Mouse (Mus musculus) spleen, postnatal 10 days (tissue): ENCODE results near the gene Ap3b1.
A peak's percentile ranks its signal among the peaks of the same experiment; 100 is the strongest.

Experiments
- DNase-seq, 2 experiments: peaks; one replicate each; pipeline ENCODE4 v3.0.0; 2021 to 2022; ENCODE audit warnings: low spot score in 2 of 2

The Ap3b1 gene

DNA sequence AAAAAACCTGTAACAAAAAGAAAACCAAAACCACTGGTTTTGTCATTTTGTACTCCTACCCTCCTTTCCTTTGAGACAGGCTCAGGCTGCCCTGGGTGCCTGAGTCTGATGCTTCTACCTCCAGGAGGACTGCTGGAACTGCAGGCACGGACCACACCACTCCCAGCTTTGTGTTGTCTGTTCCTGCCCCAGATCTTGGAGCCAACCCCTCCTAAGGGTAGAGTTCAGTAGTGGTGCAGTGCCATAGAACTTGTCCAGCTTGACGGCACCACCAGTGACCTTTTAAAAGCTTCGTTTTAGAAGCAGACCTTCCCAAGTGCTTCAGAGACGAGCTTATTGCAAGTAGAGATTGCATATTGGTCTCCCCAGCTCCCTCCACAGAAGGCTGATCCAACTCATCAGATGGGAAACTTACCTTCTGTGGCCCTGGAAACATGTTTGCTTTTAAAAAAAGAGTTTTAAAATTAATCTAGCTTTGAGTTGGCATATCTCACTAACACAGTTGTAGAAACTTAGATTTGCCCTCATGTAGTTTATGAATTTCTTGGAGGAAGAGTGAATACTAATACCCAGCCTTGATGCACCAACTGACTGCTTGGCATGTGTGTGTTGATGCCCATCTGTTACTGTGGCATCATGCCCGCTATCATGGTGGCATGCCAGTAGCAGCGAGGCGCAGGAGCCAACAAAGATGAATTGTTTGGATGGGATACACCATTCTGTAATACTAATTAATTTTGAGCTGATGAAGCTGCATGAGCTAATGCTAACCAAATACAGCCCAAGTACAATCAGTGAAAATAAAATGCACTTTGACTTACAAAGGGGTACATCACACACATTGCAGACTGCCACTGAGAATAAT lies 17.0 kb downstream of the Ap3b1 start:
- no peak for DNase-seq

DNA sequence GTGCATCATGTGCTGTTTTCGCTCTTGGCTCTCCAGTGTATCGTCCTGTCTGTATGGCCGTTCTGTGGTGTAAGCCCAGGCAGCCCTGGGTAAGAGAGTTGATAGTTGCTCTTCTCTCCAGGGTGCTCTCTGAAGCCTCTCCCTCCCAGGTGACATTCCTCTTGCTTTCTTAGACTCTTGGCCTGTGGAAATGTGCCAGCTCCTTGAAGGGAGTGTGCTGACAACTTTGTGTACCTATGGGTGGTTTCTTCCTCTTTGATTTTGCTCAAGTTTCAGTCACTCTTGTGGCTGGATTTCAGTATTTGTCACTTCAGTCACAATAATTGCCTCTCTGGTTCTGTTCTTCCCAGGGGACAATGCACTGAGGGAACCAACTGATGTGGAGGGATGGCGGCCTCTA lies 20.2 kb downstream of the Ap3b1 start:
- DNase-seq: no peak

DNA sequence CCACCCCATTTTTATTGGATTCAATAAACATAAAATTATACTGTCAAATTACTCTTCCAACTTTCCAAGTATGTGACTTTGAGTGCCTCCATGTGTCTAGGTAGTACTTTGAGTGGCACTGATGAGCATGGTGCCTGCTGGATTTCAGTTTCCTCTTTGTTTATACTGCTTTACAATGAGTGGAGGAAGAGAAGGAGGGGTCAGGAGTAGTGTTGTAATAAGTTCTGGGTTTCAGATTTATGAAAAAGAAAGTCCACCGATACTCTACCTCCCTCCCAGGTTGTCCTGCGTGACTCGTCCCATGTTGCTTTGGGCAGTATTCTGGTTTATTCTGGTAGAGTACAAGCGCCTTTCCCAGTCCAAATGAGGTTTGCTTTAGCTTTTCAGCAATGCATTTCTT lies 22.7 kb downstream of the Ap3b1 start:
- no peak for DNase-seq

DNA sequence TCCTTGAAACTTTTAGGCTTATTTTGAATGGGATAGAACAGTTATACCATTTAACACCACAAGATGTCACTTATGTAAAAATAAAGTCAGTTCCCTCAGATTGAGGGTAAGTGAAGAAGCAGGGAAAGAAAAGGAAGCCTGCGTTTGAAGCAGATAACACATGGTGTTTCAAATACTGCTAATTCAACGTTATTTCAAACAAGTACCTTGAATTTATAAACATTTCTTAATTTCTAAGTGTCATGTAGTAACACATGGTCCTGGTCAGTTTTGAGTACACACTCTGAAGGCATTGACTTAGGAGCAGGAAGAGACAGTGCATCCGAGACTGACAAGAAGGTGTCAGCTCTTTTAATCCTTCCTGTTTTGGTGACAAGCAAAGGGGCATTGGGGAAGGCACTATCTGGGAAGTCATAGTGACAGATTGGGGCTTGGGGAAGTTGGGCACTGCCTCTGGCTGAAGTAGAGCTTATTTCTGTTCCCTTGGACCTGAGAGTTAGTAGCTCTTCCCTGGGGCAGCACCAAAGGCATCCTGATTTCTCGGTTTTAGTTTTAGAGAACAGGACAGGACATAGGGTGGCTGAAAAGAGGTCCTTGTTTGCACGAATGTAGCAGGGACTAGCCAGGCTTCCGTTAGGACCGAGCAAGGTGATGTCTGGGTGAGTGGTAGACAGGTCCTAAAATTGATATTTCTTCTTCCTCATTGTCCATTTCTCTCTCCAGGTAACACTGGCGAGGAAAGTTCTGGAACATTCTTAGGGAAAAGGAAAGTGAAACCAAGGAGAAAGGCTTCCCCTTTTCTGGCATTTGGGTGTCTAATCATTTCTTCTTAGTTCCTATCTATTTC lies 23.3 kb downstream of the Ap3b1 start:
- no peak for DNase-seq

DNA sequence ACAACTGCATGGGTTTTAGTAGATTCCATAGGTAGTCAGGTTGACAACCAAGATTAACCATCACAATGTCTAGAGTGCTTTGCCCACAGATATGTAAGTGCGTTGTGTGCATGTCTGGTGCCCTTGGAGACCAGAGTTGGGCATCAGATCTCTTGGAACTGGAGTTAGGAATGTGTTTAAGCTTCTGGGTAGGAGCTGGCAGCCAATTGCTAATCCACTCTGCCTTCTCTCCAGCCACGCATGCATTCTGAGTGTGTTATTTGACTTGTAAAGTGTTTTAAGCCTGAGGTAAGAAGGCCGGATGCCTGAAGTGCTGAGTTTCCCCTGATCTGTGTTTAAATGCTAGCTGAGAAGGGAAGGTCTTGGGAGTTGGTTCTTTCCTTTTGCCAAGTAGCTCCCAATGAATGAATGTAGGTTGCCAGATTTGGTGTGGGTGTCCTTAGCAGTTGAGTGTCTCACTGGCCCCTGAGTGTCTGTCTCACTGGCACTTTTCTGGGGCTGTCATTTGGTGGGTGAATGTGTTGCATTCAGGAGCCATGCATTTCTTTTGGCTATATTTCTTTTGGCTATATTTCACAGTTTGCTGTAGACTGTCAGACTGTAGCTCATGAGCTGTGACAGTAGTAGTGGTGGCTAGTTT lies 26.3 kb downstream of the Ap3b1 start:
- DNase-seq: no peak

DNA sequence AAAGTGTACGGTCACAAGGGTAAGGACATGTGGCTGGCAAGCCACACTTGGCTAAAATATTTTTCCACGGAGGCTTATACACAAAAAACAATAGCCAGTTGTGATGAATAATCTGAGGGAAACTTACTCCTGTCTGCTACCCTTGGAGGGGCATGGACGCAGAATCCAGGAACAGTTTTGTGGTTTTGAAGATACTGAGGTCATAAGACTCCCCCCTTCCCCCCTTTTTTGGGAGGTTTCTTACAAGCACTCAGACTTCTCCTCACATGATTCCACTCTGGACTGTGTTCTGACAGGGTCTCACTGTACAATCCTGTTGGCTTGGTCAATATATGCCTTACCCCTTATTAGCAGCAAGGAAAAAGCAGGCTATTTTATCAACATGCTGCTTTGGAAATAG lies 29.8 kb downstream of the Ap3b1 start:
- DNase-seq: no peak

DNA sequence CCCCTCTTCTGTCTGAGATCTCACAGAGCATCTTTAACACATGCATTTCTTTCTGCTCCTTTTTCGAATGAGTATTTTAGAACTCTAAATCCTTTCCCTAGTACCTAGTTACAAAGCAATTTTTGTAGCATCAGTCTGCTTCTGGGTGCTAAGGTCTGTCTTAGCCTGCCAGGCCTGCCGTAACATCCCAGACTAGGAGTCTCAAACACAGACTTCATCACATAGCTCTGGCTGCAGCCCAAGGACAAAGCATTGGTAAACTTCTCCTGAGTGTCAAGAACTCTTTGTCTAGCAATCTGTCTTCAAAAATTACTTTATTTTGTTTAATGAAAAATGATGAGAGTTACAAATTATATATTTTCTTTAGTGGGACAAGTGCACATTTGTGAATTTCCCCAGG lies 30.8 kb downstream of the Ap3b1 start:
- no peak for DNase-seq

DNA sequence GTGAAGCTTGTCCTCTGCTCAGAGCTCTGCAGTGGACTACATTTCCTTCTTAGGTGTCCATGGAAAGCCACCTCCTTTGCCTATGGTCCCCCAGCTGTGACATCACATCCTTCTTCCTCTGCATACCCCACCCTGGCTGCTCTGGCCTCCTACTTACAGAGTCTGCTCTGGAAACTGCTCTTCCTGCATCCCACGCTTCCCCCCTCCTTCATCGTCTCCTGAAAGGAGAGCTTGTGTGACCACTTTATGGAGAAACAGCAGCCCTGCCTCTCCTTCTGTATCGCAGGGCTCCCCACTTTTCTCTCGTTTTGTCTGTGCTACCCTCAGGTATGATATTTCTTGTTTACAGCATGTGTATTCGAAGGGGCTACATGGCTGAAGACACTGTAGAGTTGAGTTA lies 33.5 kb downstream of the Ap3b1 start:
- DNase-seq: no peak

DNA sequence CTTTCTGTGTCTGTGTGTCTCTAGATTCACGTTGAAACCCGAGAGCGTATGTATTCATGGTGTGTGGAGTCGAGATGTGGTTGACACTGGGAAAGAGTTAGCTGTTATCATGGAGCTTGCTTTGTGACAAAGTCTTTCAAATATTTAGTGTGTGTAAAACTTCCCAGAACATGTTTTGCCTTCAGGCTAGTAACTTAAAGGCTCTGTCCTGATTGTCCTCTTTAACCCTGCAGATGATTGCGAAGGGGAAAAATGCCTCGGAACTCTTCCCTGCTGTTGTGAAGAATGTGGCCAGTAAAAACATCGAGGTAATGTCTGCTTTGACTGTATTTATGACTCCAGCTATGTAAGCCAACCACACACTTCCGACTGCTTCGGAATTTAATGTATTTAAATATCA lies 35.7 kb downstream of the Ap3b1 start:
- no peak for DNase-seq

DNA sequence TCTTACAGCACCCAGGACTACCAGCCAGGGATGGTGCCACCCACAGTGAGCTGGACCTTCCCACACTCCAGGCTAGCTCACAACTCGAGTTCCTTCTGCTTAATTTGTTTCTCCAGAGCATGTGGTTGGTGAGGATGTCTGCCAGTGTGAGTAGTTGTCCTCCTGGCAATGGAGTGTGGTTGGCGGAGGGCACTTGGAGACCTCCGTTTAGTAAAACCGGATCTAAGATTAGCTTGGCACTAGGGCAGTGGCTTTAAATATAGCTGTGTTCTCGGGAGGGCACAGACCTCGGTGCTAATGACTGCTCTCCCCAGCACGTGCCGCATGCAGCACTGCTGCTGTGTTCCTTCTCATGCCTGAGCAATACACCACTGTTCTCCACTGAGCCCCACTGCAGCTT lies 37.0 kb downstream of the Ap3b1 start:
- DNase-seq: no peak

DNA sequence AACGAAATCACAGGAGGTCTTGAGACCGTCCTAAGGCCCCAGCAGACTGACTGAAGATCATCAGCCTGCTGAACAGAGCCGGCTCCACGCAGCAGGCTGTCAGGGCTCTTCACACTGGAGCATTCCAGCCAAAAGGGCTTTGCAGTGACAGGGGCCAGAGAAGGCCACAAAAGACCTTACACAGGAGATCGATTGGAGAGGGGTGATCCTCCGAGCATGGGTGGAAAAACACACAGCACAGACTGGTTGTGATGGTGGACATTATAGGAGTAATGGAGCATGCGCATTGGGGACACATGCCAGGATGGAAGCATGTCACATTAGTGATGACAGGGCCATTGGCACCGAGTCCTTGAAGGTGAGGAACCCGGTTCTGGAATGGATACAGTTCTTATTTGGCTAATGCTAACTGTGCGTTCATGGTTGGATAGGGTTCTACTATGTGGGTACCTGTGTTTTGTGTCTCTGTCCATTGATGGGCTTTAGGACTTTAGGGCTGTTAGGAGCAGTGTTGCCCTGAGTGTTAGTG lies 37.7 kb downstream of the Ap3b1 start:
- DNase-seq: no peak

DNA sequence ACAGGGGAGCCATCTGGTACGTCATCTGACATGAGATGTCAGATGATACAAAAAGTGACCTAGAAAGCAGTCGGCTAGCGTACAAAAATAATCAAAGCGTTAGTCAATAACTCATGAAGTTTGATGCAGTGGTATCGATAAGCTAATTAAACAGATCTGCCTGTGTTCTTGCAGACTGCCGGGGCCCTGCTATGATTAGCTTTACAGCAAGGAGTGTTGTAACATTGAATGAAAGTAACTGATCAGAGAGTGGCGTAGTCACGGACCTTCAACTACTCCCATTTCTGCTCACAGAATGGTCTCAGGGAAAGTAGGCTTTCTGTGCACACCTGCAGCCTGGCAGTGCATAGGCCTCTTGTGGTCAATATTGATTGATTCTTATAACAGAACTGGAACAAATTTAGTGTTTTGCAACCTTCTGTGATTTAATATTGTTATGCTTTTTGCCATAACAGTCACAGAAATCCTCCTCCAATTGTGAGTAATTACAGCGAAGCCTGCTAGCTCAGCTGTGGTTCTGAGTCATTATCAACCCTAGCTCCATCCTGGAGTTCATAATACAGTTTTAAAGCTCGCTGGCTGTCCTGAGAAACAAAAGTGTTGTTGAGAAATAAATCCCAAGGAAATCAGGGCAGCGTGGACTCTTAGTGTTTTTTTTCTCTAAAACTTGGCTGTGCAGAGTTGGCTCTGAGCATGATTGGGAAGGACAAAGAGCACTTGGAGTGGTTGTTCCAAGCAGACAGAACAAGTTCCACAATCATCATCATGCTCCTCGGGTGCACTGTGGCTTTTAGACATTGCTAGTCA lies 40.0 kb downstream of the Ap3b1 start:
- DNase-seq: no peak

DNA sequence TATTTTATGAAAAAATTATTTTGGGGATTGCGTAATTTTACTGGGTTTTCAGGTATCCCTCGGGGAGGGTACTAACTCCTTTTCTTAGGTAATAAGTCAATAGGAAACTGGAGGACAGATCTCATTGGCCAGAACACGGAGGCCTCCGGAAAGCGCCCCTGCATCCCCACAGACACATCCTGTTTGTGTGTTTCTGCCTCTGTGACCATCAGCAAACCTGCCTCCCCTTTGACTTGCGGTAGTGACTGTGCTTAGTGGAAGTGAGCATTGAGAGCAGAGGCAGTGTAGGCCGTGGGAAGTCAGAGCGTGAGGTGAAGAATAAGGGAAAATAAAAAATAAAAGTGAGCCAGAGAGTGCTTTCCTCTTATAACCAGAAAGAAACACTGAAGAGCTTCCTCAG lies 41.7 kb downstream of the Ap3b1 start:
- no peak for DNase-seq

DNA sequence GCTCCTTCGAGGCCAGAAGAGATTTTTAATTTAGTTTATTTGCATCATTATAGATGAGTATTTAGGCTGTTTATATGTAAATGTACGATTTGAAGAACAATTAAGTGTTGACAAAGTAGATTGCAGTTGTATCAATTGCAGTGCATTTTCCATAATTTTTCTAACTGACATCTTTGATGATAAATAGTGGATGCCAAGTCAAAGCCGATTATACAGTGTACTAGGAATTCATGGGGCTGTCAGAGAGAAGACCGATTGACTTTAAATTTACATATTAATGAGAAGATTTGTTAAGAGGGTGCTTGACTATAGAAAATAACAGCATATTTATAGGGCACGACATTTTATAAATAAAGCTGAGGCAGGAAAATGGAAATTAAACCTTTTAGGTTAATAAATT lies 64.8 kb downstream of the Ap3b1 start:
- DNase-seq: no peak

DNA sequence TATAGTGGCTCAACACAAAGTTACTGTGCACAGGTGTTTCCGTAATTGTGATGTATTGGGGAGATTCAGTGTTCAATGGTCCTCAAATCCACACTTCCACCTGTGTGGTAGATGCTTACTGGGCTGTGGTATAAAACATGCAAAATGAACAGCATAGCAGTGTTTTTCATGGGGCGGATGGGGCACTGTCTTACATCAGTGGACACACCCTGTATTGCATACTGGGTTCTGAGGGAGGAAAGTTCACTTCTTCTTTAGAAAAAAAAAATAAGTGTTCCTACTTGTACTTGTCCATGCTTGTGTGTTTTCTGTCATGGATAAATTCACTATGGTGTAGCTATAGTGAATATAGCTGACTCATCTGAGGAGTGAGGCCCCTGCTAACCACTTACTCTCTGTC lies 70.8 kb downstream of the Ap3b1 start:
- no peak for DNase-seq

DNA sequence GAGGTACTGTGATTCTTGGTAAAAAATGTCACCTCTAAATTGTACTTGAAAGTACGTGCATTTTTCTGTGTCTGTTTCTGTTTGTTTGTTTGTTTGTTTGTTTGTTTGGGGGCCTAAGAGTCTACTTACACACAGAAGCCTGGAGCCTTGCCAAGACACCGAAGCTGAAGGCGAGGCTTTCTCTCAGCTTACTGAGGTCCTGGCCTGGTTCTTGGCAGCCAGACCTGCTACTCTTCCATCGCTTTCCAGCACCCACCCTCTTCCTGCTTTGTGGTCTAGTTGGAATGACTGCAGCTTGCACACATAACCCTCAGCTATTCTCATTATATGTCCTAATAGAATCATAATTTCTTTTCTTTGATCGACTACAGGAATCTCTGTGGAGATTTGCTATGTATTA lies 80.6 kb downstream of the Ap3b1 start:
- no peak for DNase-seq

DNA sequence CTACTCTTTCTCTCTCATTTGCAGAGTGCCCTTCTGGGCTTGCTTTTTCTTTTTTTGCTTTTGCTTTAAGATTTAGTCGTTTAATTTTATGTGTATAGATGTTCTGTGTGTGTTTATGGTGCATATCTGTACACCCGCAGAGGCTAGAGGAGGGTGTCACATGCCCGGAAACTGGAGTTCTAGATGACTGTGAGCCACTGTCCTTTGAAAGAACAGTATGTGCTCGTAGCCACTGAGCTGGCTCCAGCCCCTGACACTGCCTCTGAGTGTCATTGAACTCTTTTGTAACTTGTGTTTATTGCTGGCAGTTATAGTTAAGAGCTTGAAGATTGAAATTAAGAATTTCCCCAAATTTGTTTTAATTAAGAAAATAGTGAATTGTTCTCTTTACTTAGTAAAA lies 82.4 kb downstream of the Ap3b1 start:
- DNase-seq: no peak

DNA sequence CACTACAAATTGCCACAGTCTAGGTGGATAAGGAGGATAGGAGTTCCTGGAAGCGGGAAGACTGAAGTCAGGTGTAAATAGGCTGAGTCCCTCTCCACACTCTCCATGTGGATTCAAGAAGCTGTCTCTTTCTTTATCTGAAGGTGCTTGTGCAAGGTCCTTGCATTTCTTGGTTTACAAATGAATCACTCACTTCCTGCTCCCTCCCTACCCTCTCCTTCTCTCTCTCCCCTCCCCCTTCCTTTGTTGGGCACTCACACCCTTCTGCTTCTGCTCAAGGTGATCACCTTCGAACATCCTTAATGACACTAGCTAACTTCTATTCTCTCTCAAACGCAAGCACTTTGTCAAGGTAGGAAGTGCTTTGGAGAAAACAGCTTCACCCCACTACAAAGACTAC lies 84.7 kb downstream of the Ap3b1 start:
- no peak for DNase-seq

DNA sequence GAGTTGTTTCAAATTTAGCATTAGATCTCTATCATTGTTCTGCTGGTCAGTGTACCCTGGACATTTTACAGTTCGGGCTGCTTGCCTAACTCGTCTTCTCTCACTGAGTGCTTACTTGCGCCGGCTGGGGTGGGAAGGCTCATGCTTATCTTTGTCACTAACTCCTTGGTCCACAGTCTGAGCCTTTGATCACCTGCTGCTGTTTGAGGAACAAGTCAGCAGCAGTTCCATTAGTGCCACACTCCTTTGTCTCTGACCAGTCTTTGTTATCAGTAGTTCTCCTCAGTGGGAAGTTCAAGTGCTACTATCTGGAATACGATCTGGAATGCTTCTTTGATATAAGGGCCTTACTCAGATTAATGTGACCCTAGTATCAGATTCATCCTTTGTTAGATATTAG lies 86.3 kb downstream of the Ap3b1 start:
- no peak for DNase-seq

DNA sequence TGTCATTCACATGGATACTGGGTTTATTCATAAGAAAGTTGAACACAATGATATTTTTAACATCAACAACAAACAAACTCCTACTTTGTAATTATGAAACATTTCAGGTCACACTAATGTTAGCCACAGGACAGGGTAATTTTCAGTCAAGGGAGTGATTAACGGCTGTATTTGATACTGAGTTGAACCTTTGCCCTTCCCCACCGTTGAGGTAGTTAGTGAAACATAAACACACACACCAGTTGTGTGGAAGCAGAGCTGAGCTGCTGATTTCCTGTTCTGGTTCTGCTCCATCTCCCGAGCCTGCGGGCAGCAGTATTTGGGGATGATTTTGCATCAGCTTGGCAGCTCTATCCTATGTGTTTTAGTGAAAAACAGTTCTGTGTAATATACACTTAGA lies 88.2 kb downstream of the Ap3b1 start:
- no peak for DNase-seq

DNA sequence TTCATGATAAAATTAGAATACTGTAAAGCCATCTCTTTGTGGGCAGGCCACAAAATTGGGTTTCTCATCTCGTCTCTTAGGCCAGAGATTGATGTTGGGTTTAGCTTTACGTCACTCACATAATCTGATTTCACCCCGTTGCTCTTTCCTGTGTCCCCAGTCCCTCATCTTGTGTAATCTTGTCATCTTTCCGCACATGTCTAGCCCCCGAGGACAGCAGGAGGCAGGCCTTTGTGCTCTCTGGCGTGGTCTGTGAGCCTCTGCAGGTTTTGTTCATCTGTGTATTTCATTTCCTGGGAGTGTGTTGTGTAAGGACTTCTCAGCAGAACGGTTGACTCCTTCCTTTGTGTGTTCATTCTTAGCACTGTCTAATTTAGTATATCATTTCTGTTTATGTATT lies 90.8 kb downstream of the Ap3b1 start:
- no peak for DNase-seq

DNA sequence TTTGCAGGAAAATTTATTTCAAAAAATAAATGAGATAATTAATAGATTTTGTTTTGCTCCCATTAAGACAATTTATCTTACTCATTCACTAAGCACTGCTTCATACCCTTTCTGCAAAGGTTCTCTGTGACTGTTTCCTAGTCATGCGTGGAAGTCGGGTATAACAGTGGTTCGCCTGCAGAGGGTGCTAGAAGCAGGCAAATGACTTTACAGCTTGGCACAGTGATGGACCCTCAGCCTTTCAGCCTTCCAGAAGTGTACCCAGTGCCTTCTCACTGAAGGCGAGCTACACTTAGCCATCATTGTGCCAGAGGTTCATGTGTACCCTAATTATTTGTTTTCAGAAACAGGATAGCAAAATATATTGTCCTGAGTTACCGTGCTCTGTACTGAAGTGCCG lies 92.5 kb downstream of the Ap3b1 start:
- DNase-seq: peak in 1 of 2 experiments; percentile 35
